Mouse (Mus musculus): ENCODE results near the gene Il17rd. TPM values are rescaled to one million over a fixed set of nuclear protein-coding genes. Genes with fewer than 3 reads are reported as not detected.

Gene Il17rd
- polyA plus RNA-seq, 1 experiment from 2014 or later: 0.12 TPM

- H3K4me1 ChIP-seq (ENCODE audit: insufficient read depth): peaks cover 5% of the 10 kb centered on the region
- H3K36me3 ChIP-seq (replicated peaks; ENCODE audit: insufficient read depth, low read length): no peaks in the 10 kb centered on the region
- peak within 1 kb of the TSS; percentile 85 for H3K4me2 ChIP-seq (ENCODE audit: low read depth, low read length)
- WGBS (ENCODE audit: insufficient replicate concordance): 2% methylated on average over 55 of the region's 58 CpGs
- TF ChIP-seq EP300 (IDR thresholded peaks at IDR 0.05; ENCODE audit: low read depth) (no peak), CTCF (IDR thresholded peaks at IDR 0.05; ENCODE audit: low read depth) (0 out of 2 replicates have a peak, but pooled peaks have one; percentile 21)
- peak; percentile 86 for ATAC-seq
- H3K9ac ChIP-seq (replicated peaks): peak within 1 kb of the TSS; percentile 63
- H3K9me3 ChIP-seq (ENCODE audit: low read length): no peaks in the 10 kb centered on the region
- no peak within 1 kb of the TSS for H3K27ac ChIP-seq (ENCODE audit: low read depth)
- peak within 1 kb of the TSS; percentile 56 for H3K4me3 ChIP-seq (ENCODE audit: low read depth, low read length)
- peaks cover 6% of the 10 kb centered on the region; the same call in 1 of the 2 replicates for H3K27me3 ChIP-seq (ENCODE audit: insufficient read depth, low read length)
- peak; percentile 60 for DNase-seq
Measured at GRCm38 (mm10) chr14:27114362-27115274, 75.9 kb downstream of the Il17rd start, which contains the start of gene Arhgef3. Arhgef3 (plus strand) TSS chr14:27114899.

GRCm38 (mm10) chr14:27115275-27115660 lies 76.5 kb downstream of the Il17rd start:
- 21% methylated on average over 11 of the region's 11 CpGs for WGBS (ENCODE audit: insufficient replicate concordance)

GRCm38 (mm10) chr14:27115991-27116390 lies 77.2 kb downstream of the Il17rd start:
- no peak for ATAC-seq
- no peak for DNase-seq
- Histone ChIP-seq H3K27me3 (ENCODE audit: insufficient read depth, low read length) (peaks cover 6% of the 10 kb centered on the region; the same call in 1 of the 2 replicates), H3K4me3 (ENCODE audit: low read depth, low read length) (no peak overlapping the region), H3K4me2 (ENCODE audit: low read depth, low read length) (no peak overlapping the region), H3K27ac (ENCODE audit: low read depth) (no peak overlapping the region), H3K36me3 (replicated peaks; ENCODE audit: insufficient read depth, low read length) (no peaks in the 10 kb centered on the region), H3K9me3 (ENCODE audit: low read length) (no peaks in the 10 kb centered on the region), H3K4me1 (ENCODE audit: insufficient read depth) (peaks cover 5% of the 10 kb centered on the region), H3K9ac (replicated peaks) (no peak overlapping the region)
- TF ChIP-seq EP300 (IDR thresholded peaks at IDR 0.05; ENCODE audit: low read depth): no peak
- no peak for TF ChIP-seq CTCF (IDR thresholded peaks at IDR 0.05; ENCODE audit: low read depth)
- WGBS (ENCODE audit: insufficient replicate concordance): 66% methylated on average over 6 of the region's 6 CpGs

More at GRCm38 (mm10) chr14:27115275-27115660, 76.5 kb downstream of the Il17rd start:
- H3K36me3 ChIP-seq (replicated peaks; ENCODE audit: insufficient read depth, low read length): no peaks in the 10 kb centered on the region
- H3K27me3 ChIP-seq (ENCODE audit: insufficient read depth, low read length): peaks cover 6% of the 10 kb centered on the region; the same call in 1 of the 2 replicates
- peak overlapping the region; percentile 56 for H3K4me3 ChIP-seq (ENCODE audit: low read depth, low read length)
- ATAC-seq (no peak), DNase-seq (no peak)
- peak overlapping the region; percentile 85 for H3K4me2 ChIP-seq (ENCODE audit: low read depth, low read length)
- no peak overlapping the region for H3K27ac ChIP-seq (ENCODE audit: low read depth)
- peaks cover 5% of the 10 kb centered on the region for H3K4me1 ChIP-seq (ENCODE audit: insufficient read depth)
- no peaks in the 10 kb centered on the region for H3K9me3 ChIP-seq (ENCODE audit: low read length)
- H3K9ac ChIP-seq (replicated peaks): peak overlapping the region; percentile 63; the same call in 1 of the 2 replicates
- TF ChIP-seq CTCF (IDR thresholded peaks at IDR 0.05; ENCODE audit: low read depth) (no peak), EP300 (IDR thresholded peaks at IDR 0.05; ENCODE audit: low read depth) (no peak)

GRCm38 (mm10) chr14:27116577-27117165 lies 77.9 kb downstream of the Il17rd start:
- no peak for TF ChIP-seq CTCF (IDR thresholded peaks at IDR 0.05; ENCODE audit: low read depth)
- TF ChIP-seq EP300 (IDR thresholded peaks at IDR 0.05; ENCODE audit: low read depth): no peak

GRCm38 (mm10) chr14:27118546-27118945 lies 79.8 kb downstream of the Il17rd start:
- Histone ChIP-seq H3K9me3 (ENCODE audit: low read length) (no peaks in the 10 kb centered on the region), H3K36me3 (replicated peaks; ENCODE audit: insufficient read depth, low read length) (no peaks in the 10 kb centered on the region), H3K4me2 (ENCODE audit: low read depth, low read length) (no peak overlapping the region), H3K27me3 (ENCODE audit: insufficient read depth, low read length) (peaks cover 6% of the 10 kb centered on the region; the same call in 1 of the 2 replicates), H3K4me1 (ENCODE audit: insufficient read depth) (peaks cover 5% of the 10 kb centered on the region), H3K9ac (replicated peaks) (no peak overlapping the region), H3K27ac (ENCODE audit: low read depth) (no peak overlapping the region), H3K4me3 (ENCODE audit: low read depth, low read length) (no peak overlapping the region)
- WGBS (ENCODE audit: insufficient replicate concordance): 71% methylated on average over 5 of the region's 5 CpGs
- ATAC-seq: no peak
- TF ChIP-seq EP300 (IDR thresholded peaks at IDR 0.05; ENCODE audit: low read depth) (no peak), CTCF (IDR thresholded peaks at IDR 0.05; ENCODE audit: low read depth) (no peak)
- DNase-seq: no peak

More at GRCm38 (mm10) chr14:27116577-27117165, 77.9 kb downstream of the Il17rd start:
- no peaks in the 10 kb centered on the region for H3K36me3 ChIP-seq (replicated peaks; ENCODE audit: insufficient read depth, low read length)
- DNase-seq (no peak), ATAC-seq (no peak)
- peaks cover 5% of the 10 kb centered on the region for H3K4me1 ChIP-seq (ENCODE audit: insufficient read depth)
- H3K9ac ChIP-seq (replicated peaks): no peak overlapping the region
- H3K9me3 ChIP-seq (ENCODE audit: low read length): no peaks in the 10 kb centered on the region
- no peak overlapping the region for H3K4me3 ChIP-seq (ENCODE audit: low read depth, low read length)
- H3K27me3 ChIP-seq (ENCODE audit: insufficient read depth, low read length): peaks cover 6% of the 10 kb centered on the region; the same call in 1 of the 2 replicates
- no peak overlapping the region for H3K27ac ChIP-seq (ENCODE audit: low read depth)
- WGBS (ENCODE audit: insufficient replicate concordance): 62% methylated on average over 4 of the region's 4 CpGs
- H3K4me2 ChIP-seq (ENCODE audit: low read depth, low read length): no peak overlapping the region

GRCm38 (mm10) chr14:27122646-27123045 lies 83.9 kb downstream of the Il17rd start:
- H3K4me3 ChIP-seq (ENCODE audit: low read depth, low read length): no peak overlapping the region
- H3K4me1 ChIP-seq (ENCODE audit: insufficient read depth): no peaks in the 10 kb centered on the region
- TF ChIP-seq CTCF (IDR thresholded peaks at IDR 0.05; ENCODE audit: low read depth) (no peak), EP300 (IDR thresholded peaks at IDR 0.05; ENCODE audit: low read depth) (no peak)
- H3K36me3 ChIP-seq (replicated peaks; ENCODE audit: insufficient read depth, low read length): no peaks in the 10 kb centered on the region
- ATAC-seq (no peak), DNase-seq (no peak)
- H3K9me3 ChIP-seq (ENCODE audit: low read length): no peaks in the 10 kb centered on the region
- no peak overlapping the region for H3K9ac ChIP-seq (replicated peaks)
- H3K27ac ChIP-seq (ENCODE audit: low read depth): no peak overlapping the region
- no peaks in the 10 kb centered on the region for H3K27me3 ChIP-seq (ENCODE audit: insufficient read depth, low read length)
- WGBS (ENCODE audit: insufficient replicate concordance): 67% methylated on average over 3 of the region's 3 CpGs
- H3K4me2 ChIP-seq (ENCODE audit: low read depth, low read length): no peak overlapping the region

Measured in liver, postnatal 0 days (tissue).